Mouse (Mus musculus) intestine, embryonic 15.5 days (tissue): ENCODE results near the gene Lmna. TPM values are rescaled to one million over a fixed set of nuclear protein-coding genes. Genes with fewer than 3 reads are reported as not detected.

Experiments used
- ATAC-seq: fragments of 200-750 bp; cut with Nextera tagmentation; 2 replicates; pipeline ENCODE4 v1.8.0; 2017; ENCODE audit warnings: moderate TSS enrichment, moderate library complexity
- H3K27ac ChIP-seq: fragments of 300-500 bp; sonication (generic); 2 replicates; pipeline ENCODE4 v1.5.1; 2015; ENCODE audit warnings: mild to moderate bottlenecking, inconsistent platforms
- H3K27me3 ChIP-seq: fragments of 300-500 bp; sonication (generic); replicated peaks from 2 replicates; pipeline ENCODE4 v1.6.1; 2015; ENCODE audit warnings: inconsistent platforms
- H3K36me3 ChIP-seq: fragments of 300-500 bp; sonication (generic); 2 replicates; pipeline ENCODE4 v1.6.1; 2015; ENCODE audit warnings: inconsistent platforms
- H3K4me1 ChIP-seq: fragments of 300-500 bp; sonication (generic); replicated peaks from 2 replicates; pipeline ENCODE4 v1.6.1; 2015; ENCODE audit warnings: inconsistent platforms
- H3K4me2 ChIP-seq: fragments of 300-500 bp; sonication (generic); replicated peaks from 2 replicates; pipeline ENCODE4 v1.6.1; 2015; ENCODE audit warnings: mild to moderate bottlenecking, inconsistent platforms
- H3K4me3 ChIP-seq: fragments of 300-500 bp; sonication (generic); replicated peaks from 2 replicates; pipeline ENCODE4 v1.5.1; 2015; ENCODE audit warnings: inconsistent platforms
- H3K9ac ChIP-seq: fragments of 300-500 bp; sonication (generic); 2 replicates; pipeline ENCODE4 v1.6.1; 2015; ENCODE audit warnings: inconsistent platforms
- H3K9me3 ChIP-seq: fragments of 300-500 bp; sonication (generic); 2 replicates; pipeline ENCODE4 v1.6.1; 2016; ENCODE audit warnings: inconsistent platforms
- WGBS: fragments of 180-500 bp; shearing (Covaris S2); methylation state at CpG from one replicate; pipeline ENCODE4 v1.1.7; 2015; 5-methylcytosine and 5-hydroxymethylcytosine counted together
- polyA plus RNA-seq: library from polyadenylated mRNA; unstranded; fragments of >200 nt; fragmentation: Nextera tagmentation; extraction: Ambion mirVana; gene quantifications from 2 replicates; pipeline ENCODE4 v1.2.1, GENCODE M21; 2015

The Lmna gene
- polyA plus RNA-seq, 1 experiment from 2014 or later, result 120 TPM

DNA sequence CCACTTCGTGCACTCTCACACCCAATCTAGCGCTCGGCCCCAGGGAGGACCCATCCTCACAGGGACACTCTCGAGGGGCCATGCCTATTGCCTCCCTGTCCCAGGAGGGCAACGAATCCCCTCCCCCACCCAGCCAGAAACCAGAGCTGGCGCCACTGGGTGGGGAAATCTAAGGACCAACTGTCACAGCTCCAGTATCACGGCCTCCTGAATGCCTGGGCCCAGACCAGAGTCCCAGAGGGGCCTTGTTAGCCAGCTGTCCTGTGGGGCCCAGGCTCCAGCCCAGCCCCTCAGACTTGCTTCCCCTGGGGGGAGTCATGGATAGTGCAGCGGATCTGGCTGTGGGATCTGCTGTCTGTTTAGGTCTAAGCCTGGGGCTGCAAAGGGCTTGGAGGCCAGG, 17.8 kb upstream of the Lmna start:
- WGBS, result 44% methylated on average over 8 of the region's 8 CpGs
- Histone ChIP-seq H3K9ac (peak overlapping the region; percentile 33), H3K27me3 (no peaks in the 10 kb centered on the region), H3K36me3 (peaks cover 12% of the 10 kb centered on the region), H3K4me1 (peaks cover 28% of the 10 kb centered on the region), H3K4me2 (no peak overlapping the region; the same call in 1 of the 2 replicates), H3K4me3 (no peak overlapping the region), H3K27ac (no peak overlapping the region), H3K9me3 (no peaks in the 10 kb centered on the region)
- no peak for ATAC-seq

DNA sequence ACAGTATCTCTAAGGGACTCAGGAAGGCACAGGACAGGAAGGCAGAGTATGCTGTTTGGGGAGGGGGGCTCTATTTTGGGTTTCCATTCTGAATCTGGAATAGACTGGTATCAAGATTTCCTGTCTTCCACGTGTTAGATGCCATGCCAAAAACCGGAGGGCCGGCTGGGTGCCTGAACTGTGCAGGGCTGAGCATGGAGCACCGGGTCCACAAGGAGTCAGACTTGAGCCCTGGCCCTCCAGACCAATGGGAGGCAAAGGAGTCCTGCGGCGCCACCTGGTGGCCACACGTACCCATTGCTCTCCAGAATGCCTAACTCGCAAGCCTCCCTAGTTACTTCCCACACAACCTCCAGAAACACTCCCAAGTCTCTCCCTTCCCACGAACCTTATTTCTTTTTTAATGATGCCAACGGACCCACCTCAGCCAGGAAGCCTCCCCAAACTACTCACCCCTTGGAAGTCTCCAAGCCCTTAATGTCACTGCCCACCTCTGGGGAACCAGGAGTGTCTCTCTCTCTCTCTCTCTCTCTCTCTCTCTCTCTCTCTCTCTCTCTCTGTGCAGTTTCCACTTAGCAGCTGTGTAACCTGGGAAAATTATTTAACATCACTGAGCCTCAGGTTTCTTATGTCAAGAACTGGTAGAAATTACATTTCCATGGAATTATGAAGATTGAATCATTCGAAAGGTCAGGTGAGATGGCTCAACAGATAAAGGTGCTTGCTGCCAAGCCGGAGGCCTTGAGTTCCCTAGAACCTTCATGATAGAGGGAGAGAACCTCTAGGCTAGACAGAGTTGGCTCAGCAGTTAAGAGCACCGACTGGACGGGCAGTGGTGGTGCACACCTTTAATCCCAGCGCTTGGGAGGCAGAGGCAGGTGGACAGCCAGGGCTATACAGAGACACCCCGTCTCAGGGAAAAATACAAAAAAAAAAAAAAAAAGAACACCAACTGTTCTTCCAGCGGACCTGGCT, 16.7 kb upstream of the Lmna start:
- peaks cover 28% of the 10 kb centered on the region for H3K4me1 ChIP-seq
- H3K4me2 ChIP-seq, result peak overlapping the region; percentile 31; the same call in 1 of the 2 replicates
- no peak overlapping the region for H3K27ac ChIP-seq
- 32% methylated on average over 17 of the region's 17 CpGs for WGBS
- no peaks in the 10 kb centered on the region for H3K9me3 ChIP-seq
- peak; percentile 75 for ATAC-seq
- no peak overlapping the region for H3K9ac ChIP-seq
- H3K27me3 ChIP-seq, result no peaks in the 10 kb centered on the region
- no peak overlapping the region for H3K4me3 ChIP-seq
- H3K36me3 ChIP-seq, result peaks cover 12% of the 10 kb centered on the region

DNA sequence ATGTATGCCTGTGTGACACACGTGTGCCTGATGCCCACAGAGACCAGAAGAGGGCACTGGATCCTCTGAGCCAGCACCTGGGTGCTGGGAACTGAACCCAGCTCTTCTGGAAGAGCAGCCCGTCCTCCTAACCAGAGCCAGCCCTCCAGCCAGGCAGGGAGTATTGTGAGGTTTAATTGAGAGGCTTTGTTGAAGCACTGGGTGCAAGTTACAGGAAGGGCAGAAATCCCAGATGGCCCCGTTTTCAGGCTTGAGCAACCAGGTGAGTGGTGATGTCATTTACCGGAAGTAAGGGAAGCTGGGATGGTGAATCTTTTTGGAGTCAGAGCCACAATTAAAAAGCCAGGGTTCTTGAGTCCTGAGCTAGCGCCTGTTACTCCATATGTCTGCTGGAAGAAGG, 15.3 kb upstream of the Lmna start:
- no peaks in the 10 kb centered on the region for H3K27me3 ChIP-seq
- H3K9me3 ChIP-seq, result no peaks in the 10 kb centered on the region
- no peak overlapping the region for H3K9ac ChIP-seq
- H3K36me3 ChIP-seq, result peaks cover 12% of the 10 kb centered on the region
- ATAC-seq, result no peak
- H3K4me1 ChIP-seq, result peaks cover 21% of the 10 kb centered on the region
- no peak overlapping the region for H3K4me2 ChIP-seq
- H3K27ac ChIP-seq, result no peak overlapping the region
- no peak overlapping the region for H3K4me3 ChIP-seq
- 87% methylated on average over 5 of the region's 5 CpGs for WGBS

DNA sequence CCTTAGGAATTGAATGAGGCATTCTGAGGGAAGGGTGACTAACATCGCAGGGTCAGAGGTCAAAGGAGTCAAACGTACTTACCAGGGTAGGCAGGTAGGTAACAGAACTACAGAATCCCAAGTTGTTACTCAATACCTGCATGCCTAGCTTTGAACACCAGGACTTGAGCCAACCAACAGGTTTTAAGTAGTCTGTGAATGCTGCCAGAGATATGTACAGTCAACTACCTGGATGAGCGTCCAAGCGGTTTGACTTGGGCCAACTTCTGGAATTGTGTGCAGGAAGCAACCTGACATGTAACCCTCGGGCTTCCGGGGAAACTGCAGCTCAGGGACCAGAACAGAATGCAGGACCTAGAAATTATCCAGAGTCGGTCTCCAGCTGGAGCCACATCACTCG, 13.3 kb upstream of the Lmna start:
- peaks cover 8% of the 10 kb centered on the region for H3K4me1 ChIP-seq
- H3K9ac ChIP-seq, result no peak overlapping the region
- H3K4me2 ChIP-seq, result no peak overlapping the region
- peaks cover 12% of the 10 kb centered on the region for H3K36me3 ChIP-seq
- no peak for ATAC-seq
- no peak overlapping the region for H3K4me3 ChIP-seq
- H3K27ac ChIP-seq, result no peak overlapping the region
- no peaks in the 10 kb centered on the region for H3K27me3 ChIP-seq
- WGBS, result 80% methylated on average over 8 of the region's 8 CpGs
- H3K9me3 ChIP-seq, result no peaks in the 10 kb centered on the region

DNA sequence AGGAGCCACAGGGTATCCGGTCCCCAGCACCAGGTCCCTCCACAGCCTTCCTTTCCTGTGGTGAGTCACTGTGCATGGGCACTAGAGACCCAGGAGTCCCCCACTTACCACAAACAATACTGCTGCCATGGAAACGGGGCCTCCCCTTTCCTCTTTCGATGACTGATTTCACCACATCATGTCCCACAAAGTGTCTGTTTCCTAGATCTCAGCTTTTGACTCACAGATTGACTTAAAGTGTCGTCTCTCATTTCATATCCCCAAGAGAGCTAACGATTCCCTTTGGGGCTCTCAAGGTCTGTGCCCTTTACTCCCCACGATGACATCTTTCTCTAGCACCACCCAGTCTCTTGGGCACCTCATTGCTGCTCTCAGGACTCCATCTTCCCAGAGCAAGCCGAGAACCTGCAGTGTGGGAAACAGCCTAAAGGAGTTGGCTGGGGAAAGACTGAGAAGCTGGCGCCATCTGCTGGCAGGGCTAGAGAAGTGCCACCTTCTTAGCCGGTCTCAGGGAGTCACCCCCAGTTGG, 12.1 kb upstream of the Lmna start:
- Histone ChIP-seq H3K9me3 (no peaks in the 10 kb centered on the region), H3K4me2 (no peak overlapping the region), H3K4me1 (no peaks in the 10 kb centered on the region), H3K27ac (no peak overlapping the region), H3K9ac (no peak overlapping the region), H3K27me3 (no peaks in the 10 kb centered on the region), H3K36me3 (peaks cover 12% of the 10 kb centered on the region), H3K4me3 (no peak overlapping the region)
- 31% methylated on average over 9 of the region's 9 CpGs for WGBS
- ATAC-seq, result peak; percentile 34; the same call in 1 of the 2 replicates

DNA sequence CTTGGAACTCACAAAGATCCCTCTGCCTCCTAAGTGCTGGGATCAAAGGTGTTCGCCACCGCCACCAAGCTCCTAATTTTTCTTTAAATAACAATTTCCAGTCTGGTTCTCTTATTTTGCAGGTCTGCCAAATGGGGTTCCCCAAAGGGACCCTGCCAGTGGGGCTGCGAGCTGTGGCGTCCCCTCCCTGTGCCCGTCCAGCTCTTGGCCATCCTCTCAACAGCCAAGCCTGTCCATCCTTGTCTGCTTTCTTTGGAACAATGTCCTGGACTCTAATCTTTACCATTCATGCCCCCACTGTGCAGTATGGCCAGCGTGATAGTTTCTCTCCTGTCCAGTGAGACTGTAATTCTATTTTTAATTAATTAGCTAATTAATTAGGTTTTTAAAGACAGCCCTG, 11.4 kb upstream of the Lmna start:
- 92% methylated on average over 6 of the region's 6 CpGs for WGBS
- H3K36me3 ChIP-seq, result peaks cover 12% of the 10 kb centered on the region
- H3K27me3 ChIP-seq, result no peaks in the 10 kb centered on the region
- no peaks in the 10 kb centered on the region for H3K9me3 ChIP-seq
- H3K4me3 ChIP-seq, result no peak overlapping the region
- no peak overlapping the region for H3K27ac ChIP-seq
- no peak overlapping the region for H3K9ac ChIP-seq
- H3K4me2 ChIP-seq, result no peak overlapping the region
- ATAC-seq, result no peak
- H3K4me1 ChIP-seq, result 0 out of 2 replicates have a peak, but pooled peaks cover 3% of the 10 kb centered on the region

DNA sequence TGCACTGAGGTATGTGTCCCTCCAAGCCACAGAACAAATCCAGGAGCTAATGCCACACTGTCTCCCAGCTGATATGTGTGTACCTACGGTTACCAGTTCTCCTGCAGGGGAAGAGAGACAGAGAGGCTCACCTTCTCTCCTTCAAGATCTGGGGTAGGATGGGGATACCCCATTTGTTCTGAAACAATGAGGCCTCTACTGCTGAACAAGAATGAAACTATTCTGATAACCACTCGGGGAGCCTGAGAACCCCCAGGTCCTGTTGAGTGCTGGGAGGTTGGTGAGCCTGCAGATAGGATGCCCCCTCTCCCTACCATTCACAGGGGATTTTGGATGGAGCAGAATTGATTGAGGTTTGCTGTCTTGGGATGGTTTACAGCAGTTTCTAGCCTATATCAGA, 10.3 kb upstream of the Lmna start:
- Histone ChIP-seq H3K9ac (no peak overlapping the region), H3K4me1 (0 out of 2 replicates have a peak, but pooled peaks cover 7% of the 10 kb centered on the region), H3K27ac (no peak overlapping the region), H3K4me2 (no peak overlapping the region), H3K4me3 (no peak overlapping the region), H3K9me3 (no peaks in the 10 kb centered on the region), H3K36me3 (peaks cover 9% of the 10 kb centered on the region), H3K27me3 (no peaks in the 10 kb centered on the region)
- no peak for ATAC-seq
- WGBS, result 87% methylated on average over 2 of the region's 2 CpGs

DNA sequence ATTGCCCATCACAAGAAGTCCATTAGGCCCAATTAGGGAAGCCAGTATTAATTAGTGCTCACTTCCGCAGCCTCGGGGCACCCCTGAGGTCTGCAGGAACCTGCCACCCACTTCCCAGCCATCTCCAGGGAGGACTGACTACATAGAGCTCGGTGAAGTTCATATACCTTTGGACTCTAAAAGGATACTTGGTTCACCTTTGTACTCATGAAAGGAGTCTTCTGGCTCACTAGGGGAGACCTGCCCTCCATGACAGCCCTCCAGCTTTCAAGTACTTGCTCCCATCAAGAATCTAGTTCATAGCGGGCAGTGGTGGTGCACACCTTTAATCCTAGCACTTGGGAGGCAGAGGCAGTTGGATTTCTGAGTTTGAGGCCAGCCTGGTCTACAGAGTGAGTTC, 8.7 kb upstream of the Lmna start:
- Histone ChIP-seq H3K4me1 (peaks cover 21% of the 10 kb centered on the region), H3K27ac (no peak overlapping the region), H3K9ac (no peak overlapping the region), H3K4me3 (no peak overlapping the region), H3K4me2 (no peak overlapping the region), H3K36me3 (no peaks in the 10 kb centered on the region), H3K9me3 (no peaks in the 10 kb centered on the region), H3K27me3 (no peaks in the 10 kb centered on the region)
- 81% methylated on average over 4 of the region's 4 CpGs for WGBS
- ATAC-seq, result no peak

DNA sequence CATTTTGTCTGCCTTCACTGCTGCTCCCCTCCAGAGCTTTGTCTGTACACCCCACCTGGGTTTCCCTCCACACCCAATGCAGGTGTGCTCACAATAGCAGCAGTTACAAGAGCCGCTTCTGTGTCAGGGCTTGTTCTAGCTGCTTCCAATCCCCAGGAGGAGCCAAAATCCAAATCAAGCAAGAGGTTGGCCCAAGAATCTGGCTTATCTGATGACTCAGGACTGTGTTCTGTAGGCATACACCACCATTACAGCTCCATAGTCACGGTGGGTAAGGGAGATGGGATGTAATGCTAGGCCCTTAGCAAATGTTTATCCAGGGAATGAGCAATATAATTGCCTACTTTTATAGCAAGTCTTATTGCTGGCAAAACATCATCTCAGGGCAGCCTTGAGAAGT, 6.7 kb upstream of the Lmna start:
- peaks cover 41% of the 10 kb centered on the region for H3K4me1 ChIP-seq
- no peak overlapping the region for H3K4me3 ChIP-seq
- no peak overlapping the region for H3K27ac ChIP-seq
- H3K27me3 ChIP-seq, result no peaks in the 10 kb centered on the region
- WGBS, result 66% methylated on average over 2 of the region's 2 CpGs
- no peaks in the 10 kb centered on the region for H3K9me3 ChIP-seq
- H3K36me3 ChIP-seq, result no peaks in the 10 kb centered on the region
- no peak for ATAC-seq
- no peak overlapping the region for H3K4me2 ChIP-seq
- H3K9ac ChIP-seq, result no peak overlapping the region

DNA sequence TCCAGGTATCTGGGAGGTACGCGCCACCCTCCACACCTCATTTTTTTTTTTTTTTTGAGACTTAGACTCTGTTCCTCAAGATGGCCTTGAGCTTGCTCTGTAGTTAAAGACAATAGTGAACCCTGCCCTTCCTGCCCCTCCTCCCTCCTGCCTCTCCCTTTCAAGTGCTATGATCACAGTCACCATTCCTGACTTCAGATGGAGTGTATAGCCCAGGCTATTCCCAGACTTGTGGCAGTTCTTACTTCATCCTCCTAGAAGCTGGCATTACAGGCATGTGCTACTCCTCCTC, 5.3 kb upstream of the Lmna start:
- Histone ChIP-seq H3K4me3 (no peak overlapping the region), H3K27ac (no peak overlapping the region), H3K27me3 (no peaks in the 10 kb centered on the region), H3K4me2 (no peak overlapping the region), H3K9ac (no peak overlapping the region), H3K9me3 (no peaks in the 10 kb centered on the region), H3K4me1 (peaks cover 50% of the 10 kb centered on the region), H3K36me3 (no peaks in the 10 kb centered on the region)
- ATAC-seq, result 0 out of 2 replicates have a peak, but pooled peaks have one; percentile 4
- WGBS, result 72% methylated on average over 2 of the region's 2 CpGs

DNA sequence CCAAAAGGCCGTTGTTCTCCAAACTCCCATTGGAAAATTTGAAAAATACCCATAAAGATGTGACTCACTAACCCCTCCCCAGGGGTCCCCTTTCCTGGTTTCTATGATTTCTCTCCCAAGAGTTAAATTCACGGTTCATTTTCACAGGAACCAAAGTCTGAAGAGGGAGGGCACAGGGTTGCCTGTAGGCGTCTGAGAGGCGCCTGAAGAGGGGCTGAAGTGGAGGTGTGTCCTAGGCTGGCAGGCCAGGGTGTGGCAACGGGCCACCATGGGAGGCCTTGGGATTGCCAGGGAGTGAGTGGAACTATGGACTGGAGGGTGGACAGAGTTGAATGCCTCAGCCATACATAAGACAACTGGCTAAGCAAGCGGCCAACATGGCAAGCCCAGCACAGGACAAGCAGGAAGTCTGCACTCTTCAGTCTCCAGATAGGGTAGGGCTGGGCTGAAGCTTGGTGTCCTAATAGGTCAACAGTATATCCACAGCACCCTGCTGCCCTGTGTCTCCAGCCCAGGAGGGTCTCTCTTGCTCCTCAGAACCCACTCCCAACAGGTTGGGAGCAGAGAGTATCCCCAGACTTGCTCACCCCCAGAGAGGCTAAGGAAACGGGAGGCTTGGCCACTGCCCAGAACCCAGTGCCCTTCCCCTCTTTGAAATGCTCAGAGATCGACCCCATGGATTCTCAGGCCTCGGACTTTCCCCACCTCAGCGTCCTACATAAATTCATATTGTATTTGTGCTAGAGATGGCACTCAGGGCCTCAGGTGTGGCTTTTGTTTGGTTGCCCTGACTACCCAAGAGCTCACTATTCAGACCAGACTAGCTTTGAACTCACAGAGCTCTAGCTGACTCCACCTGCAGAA, 4.7 kb upstream of the Lmna start:
- Histone ChIP-seq H3K4me3 (no peak overlapping the region), H3K36me3 (no peaks in the 10 kb centered on the region), H3K9me3 (no peaks in the 10 kb centered on the region), H3K4me1 (peaks cover 55% of the 10 kb centered on the region), H3K9ac (no peak overlapping the region), H3K27ac (peak overlapping the region; percentile 41; the same call in 1 of the 2 replicates), H3K4me2 (no peak overlapping the region), H3K27me3 (no peaks in the 10 kb centered on the region)
- WGBS, result 72% methylated on average over 10 of the region's 10 CpGs
- 0 out of 2 replicates have a peak, but pooled peaks have one; percentile 11 for ATAC-seq

DNA sequence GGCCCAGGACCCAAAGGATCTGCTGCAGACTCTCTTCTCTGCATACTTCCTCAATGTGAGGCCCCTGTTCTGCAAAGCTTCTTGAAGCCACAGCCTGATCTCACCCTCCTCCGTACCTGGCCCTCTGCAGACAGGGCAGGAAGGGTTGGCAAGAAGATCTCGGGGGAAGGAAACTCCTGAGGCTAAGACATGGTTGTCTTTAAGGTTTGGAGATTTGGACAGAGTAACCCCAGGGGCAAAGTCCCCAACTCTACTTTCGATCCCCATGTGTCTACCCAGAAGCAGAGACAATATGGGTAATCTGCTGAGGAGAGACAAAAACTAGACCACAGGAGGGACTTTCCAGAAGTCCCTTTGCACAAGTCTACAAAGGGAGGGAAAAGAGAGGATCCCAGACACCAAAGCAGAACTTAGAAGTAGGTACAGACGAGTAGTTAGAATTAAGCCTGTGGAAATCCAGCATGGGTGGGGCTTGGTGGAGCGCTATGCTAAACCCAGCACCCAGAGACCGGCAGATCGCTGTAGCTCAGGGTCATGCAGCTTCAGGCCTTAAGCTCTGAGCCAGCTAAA, 3.9 kb upstream of the Lmna start:
- Histone ChIP-seq H3K9ac (no peak overlapping the region), H3K9me3 (no peaks in the 10 kb centered on the region), H3K36me3 (no peaks in the 10 kb centered on the region), H3K27me3 (no peaks in the 10 kb centered on the region), H3K4me3 (no peak overlapping the region), H3K27ac (peak overlapping the region; percentile 41), H3K4me1 (peaks cover 58% of the 10 kb centered on the region), H3K4me2 (no peak overlapping the region)
- no peak for ATAC-seq
- WGBS, result 68% methylated on average over 7 of the region's 7 CpGs
